Mouse (Mus musculus): Measurements from ENCODE around the gene Cyp20a1.

Gene Cyp20a1

GRCm38 (mm10) chr1:60342808-60343629, at the start of gene Cyp20a1:
Gene Cyp20a1, plus strand, starts transcription at chr1:60343323.
- in situ Hi-C loops (cut with MboI, MseI), result loop anchor here (5.0 kb wide), 1 partner anchor 519 kb away; no protein-coding TSS in a partner anchor

GRCm38 (mm10) chr1:60293921-60294320, 49.2 kb upstream of the Cyp20a1 start:
- in situ Hi-C loops (cut with MboI, MseI), result no loop called here

- in situ Hi-C loops (cut with MboI, MseI), result loop anchor here (5.0 kb wide), 1 partner anchor 518 kb away; no protein-coding TSS in a partner anchor
These were observed 720 bp downstream of the Cyp20a1 start for GRCm38 (mm10) chr1:60343630-60344455.

- in situ Hi-C loops (cut with MboI, MseI), result loop anchor here (5.0 kb wide), 1 partner anchor 518 kb away; no protein-coding TSS in a partner anchor
These were observed 1.5 kb downstream of the Cyp20a1 start for GRCm38 (mm10) chr1:60344670-60345069.

- in situ Hi-C loops (cut with MboI, MseI), result no loop called here
These were observed 2.6 kb downstream of the Cyp20a1 start for GRCm38 (mm10) chr1:60345712-60346111.

- in situ Hi-C loops (cut with MboI, MseI), result no loop called here
These were observed 9.7 kb downstream of the Cyp20a1 start for GRCm38 (mm10) chr1:60352786-60353185.

GRCm38 (mm10) chr1:60361626-60362025, 18.5 kb downstream of the Cyp20a1 start:
- in situ Hi-C loops (cut with MboI, MseI), result no loop called here

- in situ Hi-C loops (cut with MboI, MseI), result no loop called here
These were observed 33.4 kb downstream of the Cyp20a1 start for GRCm38 (mm10) chr1:60376556-60376955.

- in situ Hi-C loops (cut with MboI, MseI), result no loop called here
These were observed 38.8 kb downstream of the Cyp20a1 start for GRCm38 (mm10) chr1:60381910-60382309.

GRCm38 (mm10) chr1:60404848-60405247, 61.7 kb downstream of the Cyp20a1 start:
- in situ Hi-C loops (cut with MboI, MseI), result no loop called here

GRCm38 (mm10) chr1:60408501-60409167, 65.5 kb downstream of the Cyp20a1 start:
- in situ Hi-C loops (cut with MboI, MseI), result no loop called here

- in situ Hi-C loops (cut with MboI, MseI), result no loop called here
These were observed 66.2 kb downstream of the Cyp20a1 start, which contains the start of gene Abi2 for GRCm38 (mm10) chr1:60409168-60409828. Gene Abi2, plus strand, starts transcription at chr1:60409619.

- in situ Hi-C loops (cut with MboI, MseI), result no loop called here
These were observed 67.0 kb downstream of the Cyp20a1 start for GRCm38 (mm10) chr1:60409928-60410817.

- in situ Hi-C loops (cut with MboI, MseI), result no loop called here
These were observed 73.6 kb downstream of the Cyp20a1 start for GRCm38 (mm10) chr1:60416724-60417123.

GRCm38 (mm10) chr1:60423882-60424281, 80.8 kb downstream of the Cyp20a1 start:
- in situ Hi-C loops (cut with MboI, MseI), result no loop called here

GRCm38 (mm10) chr1:60428341-60428740, 85.2 kb downstream of the Cyp20a1 start:
- in situ Hi-C loops (cut with MboI, MseI), result loop anchor here (5.0 kb wide), 1 partner anchor 41 kb away; no protein-coding TSS in a partner anchor

GRCm38 (mm10) chr1:60428932-60429331, 85.8 kb downstream of the Cyp20a1 start:
- in situ Hi-C loops (cut with MboI, MseI), result loop anchor here (5.0 kb wide), 1 partner anchor 42 kb away; no protein-coding TSS in a partner anchor

GRCm38 (mm10) chr1:60431531-60431930, 88.4 kb downstream of the Cyp20a1 start:
- in situ Hi-C loops (cut with MboI, MseI), result no loop called here

- in situ Hi-C loops (cut with MboI, MseI), result no loop called here
These were observed 89.4 kb downstream of the Cyp20a1 start for GRCm38 (mm10) chr1:60432497-60432896.

Measured in regulatory T cell (primary cell).